Mouse (Mus musculus): ENCODE results near the gene Trim68.
"Not testable (repeated sequence)": the region's sequence is repeated elsewhere in the genome, so short reads cannot be mapped to it uniquely, and the experiment has no call there.

The Trim68 gene

DNA sequence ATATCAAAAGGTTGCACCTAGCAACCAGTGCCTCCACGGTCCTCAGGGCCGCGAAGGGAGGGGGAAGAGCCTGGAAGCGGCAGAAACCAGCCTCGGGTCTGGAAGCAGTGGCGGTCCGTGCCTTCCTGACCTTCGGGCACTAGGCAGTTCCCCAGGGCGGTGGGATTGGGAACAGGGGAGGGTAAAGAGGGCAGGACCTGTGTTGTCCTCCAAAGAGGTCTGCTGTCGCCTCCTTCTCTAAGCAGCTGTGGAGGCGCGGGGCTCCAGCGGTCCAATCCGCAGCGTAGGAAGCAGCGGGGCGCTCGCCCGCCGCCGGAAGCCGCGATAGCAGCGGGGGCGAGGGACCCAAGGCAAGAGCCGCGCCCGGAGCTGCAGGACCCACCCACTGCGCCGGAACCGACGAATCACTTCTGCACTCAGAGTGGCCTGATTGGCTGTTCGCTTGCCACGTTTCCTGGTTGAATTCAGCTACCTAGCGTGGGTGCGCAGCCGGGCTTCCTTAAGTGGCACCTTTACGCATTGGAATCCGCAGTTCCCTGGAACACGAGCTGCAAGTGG, at the start of gene Trim68:
TSS of gene Trim68 (minus strand) at position 384 of the 558 bp plus-strand sequence.
- peak; percentile 80 to 88 for DNase-seq (ENCODE audit: low spot score in 2 of 2)

DNA sequence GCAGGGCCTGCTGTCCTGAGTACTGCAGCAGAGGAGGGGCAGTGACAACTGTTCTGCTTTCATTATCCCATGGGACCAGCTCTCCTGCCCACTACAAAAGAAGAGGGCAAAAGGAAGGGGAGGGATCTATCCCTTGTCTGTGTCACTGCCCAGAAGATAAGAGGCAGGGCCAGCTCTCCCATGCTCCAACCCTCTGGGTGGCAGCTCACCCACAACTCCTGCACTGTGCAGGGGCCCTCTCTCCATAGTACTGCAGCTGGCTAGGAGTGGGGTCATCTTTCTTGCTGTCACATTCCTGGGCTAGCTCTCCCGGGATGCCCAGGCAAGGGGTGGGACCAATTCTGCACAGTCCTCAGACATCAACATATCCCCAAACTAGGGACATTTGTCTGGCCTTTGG, 46.7 kb upstream of the Trim68 start:
- no peak for DNase-seq (ENCODE audit: low spot score in 2 of 2)

DNA sequence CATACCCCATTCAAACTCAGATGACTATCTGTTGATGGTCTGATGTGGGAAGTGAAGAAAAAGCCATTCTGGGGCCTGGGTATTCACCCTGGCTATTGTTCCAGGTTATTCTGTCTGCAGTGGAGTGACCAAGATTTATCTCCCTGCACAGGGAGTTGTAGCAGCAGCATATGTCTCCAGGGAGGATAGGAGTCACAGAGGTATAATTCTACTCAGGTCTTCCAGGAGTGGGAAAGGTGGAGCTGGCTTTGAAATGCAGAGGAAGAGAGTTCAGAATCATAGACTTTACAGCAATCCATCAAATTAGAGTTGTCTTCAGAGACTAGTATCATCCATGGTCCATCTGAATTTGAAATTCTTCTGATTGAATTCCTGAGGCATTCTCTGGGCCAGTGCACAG, 40.3 kb upstream of the Trim68 start, which contains the start of gene Olfr559:
TSS of gene Olfr559 (minus strand) at position 101 of the 400 bp plus-strand sequence.
- no peak for DNase-seq (ENCODE audit: low spot score in 2 of 2)

DNA sequence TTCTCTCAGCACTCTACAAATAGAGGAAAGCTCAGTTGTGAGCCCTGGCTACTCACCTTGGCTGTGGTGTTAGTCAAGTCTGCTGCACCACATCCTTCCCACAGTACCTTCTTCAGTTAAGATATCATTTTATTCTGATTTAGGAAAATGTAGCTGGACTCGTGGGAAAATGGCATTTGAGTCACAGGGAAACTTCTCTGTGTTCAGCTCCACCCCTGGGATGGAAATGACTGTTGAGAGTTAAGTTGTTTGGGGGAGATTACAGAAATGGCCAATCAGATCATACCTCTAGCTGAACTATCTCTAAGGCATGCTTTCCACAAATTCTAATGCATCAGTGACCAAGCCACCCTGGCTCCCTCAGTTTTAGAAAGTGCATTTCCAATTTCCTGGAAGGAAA, 31.8 kb upstream of the Trim68 start, which contains the start of gene Olfr33:
TSS of gene Olfr33 (minus strand) at position 101 of the 400 bp plus-strand sequence.
- no peak for DNase-seq (ENCODE audit: low spot score in 2 of 2)

DNA sequence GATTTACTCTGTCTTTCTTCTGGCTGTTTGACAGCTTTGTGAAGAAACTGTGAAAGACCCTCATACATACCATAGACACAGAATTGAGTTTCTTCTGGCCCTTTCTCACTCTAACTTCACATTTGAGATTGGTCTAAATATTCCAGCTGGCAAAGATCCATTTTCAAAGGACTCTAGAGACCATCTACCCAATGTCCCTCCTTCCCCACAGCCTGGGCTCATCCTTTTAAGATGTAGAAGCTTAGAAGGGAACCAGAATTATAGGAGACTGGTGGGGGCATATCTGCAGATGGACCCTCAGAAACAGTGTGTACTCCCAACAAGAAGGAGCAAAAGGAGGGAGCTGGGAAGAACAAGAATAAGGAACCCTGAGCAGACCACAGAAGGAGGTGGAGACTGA, 14.8 kb upstream of the Trim68 start, which contains the start of gene Olfr558:
TSS of gene Olfr558 (plus strand) at position 301 of the 400 bp plus-strand sequence.
- no peak for DNase-seq (ENCODE audit: low spot score in 2 of 2)

DNA sequence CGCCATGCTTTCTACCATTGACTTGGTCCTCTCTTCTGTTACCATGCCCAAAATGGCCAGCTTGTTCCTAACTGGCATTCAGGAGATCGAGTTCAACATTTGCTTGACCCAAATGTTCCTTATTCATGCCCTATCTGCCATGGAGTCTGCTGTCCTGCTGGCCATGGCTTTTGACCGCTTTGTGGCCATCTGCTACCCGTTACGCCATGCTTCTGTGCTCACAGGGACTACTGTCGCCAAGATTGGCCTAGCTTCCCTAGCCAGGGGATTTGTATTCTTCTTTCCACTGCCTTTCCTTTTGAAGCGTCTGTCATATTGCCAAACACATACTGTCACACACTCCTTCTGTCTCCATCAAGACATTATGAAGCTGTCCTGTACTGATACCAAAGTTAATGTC, 11.3 kb upstream of the Trim68 start:
- no peak for DNase-seq (ENCODE audit: low spot score in 2 of 2)

DNA sequence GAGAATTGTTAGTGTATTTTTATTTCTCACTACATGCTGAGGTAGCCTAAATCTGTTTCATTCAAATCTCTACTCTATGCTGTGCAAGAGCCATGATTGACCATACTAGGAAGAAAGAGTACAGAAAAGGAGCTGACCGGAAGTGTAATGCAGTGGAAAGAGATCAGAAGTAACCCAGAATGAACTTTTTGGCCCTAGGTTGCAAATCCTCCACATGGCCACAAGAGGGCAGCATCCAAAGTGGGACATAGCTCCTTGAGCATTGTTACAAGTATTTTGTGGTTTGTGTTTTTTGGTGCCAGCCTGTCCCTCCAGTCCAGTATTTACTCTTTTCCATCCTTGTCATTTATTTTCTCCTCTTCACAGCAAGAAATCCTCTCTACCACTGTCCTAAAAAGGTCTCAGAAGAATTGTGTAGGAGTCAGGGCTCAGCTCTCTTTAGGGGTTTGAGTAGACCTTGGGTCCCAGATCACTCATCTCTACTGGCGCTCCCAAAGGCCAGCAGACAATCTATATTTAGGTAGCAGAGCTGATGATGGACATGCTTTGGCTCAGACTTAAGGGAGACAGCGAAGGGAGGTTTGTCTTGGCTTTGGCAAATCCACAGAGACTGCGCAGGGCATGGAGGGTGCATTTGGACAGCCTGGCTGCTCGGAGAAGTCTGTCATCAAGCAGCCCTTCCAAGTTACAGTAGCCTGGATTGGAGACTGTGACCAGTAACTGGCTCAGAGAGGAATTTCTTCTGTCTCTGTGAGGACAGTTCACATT, 8.4 kb upstream of the Trim68 start, which contains the start of gene Olfr557:
TSS of gene Olfr557 (plus strand) at position 553 of the 768 bp plus-strand sequence.
- DNase-seq (ENCODE audit: low spot score in 2 of 2), result peak in 1 of 2 experiments; percentile 62

DNA sequence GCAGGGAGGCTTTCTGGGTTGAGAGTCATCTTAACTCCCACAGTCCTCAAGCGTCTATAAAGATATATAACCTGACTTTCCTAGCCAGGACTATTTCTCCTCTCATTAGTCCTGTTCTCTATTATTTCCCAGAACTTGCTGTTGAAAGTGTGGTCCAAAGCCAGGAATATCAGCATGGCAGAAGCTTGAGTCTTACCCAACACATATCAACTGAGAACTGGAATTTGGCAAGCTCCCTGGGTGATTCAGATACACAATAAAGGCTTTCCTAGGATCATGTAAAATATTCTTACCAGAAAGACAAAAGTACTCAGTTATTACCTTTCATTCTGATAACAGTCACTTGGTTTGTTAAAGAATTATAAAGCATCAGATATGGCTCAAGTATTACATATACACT, 5.2 kb downstream of the Trim68 start:
- DNase-seq (ENCODE audit: low spot score in 2 of 2), result no peak

DNA sequence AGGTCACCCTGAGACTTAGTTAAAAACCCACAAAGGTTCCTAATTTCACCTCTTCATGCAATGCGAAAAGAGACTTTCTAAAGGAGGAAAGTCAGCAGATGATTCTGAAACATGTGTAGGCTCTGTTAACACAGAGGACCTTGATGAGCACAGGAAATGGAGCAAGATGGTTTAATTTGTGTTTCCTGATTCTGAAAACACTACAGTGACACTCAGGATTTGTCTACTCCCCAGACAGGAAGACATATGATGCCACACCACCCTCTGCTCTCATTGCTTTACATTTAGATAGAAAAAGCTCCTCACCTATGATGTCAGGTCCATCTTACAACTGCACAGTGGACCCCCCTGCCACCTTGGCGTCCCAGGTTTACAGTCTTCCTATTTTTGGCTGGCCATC, 10.9 kb downstream of the Trim68 start:
- DNase-seq (ENCODE audit: low spot score in 2 of 2), result peak in 1 of 2 experiments; percentile 40

DNA sequence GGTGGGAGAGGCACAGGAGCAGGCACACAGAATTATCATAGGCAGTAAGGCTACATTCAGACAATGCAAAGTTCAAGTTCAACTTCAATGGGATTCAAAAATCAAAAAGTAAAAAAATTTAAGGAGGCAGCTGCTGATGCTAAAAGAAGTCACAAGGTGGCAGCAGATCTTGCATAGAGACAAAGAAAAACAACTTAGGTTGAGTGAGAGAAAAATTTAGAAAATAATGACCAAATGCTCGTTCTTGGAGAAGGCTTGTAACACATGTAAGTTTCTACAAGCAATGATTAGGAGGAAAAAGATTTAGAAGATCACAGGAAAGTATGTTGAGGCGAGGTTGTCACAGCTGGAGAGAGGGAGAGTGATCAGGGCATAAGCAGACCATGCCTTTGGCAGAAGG, 21.7 kb downstream of the Trim68 start:
- DNase-seq (ENCODE audit: low spot score in 2 of 2), result no peak

DNA sequence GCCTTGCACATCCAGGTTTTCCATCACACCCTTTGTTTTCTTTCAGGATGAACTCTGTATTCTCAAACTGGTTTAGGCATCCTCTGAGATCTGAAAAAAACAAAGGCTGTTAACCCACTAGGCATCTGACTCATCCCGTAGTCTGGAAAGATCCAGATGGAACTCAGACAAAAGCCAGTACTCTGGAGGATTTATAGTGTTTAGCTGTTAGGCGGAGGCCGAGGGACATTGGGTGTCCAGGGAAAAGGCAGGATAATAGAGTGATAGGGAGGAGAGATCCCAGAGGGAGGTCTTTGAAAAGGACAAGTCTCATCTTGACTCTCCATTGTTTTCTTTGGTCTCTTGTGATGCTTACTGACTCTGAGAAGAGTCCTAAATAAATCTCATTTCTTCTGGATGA, 22.5 kb downstream of the Trim68 start, which contains the start of gene Olfr556:
TSS of gene Olfr556 (plus strand) at position 301 of the 400 bp plus-strand sequence.
- no peak for DNase-seq (ENCODE audit: low spot score in 2 of 2)

DNA sequence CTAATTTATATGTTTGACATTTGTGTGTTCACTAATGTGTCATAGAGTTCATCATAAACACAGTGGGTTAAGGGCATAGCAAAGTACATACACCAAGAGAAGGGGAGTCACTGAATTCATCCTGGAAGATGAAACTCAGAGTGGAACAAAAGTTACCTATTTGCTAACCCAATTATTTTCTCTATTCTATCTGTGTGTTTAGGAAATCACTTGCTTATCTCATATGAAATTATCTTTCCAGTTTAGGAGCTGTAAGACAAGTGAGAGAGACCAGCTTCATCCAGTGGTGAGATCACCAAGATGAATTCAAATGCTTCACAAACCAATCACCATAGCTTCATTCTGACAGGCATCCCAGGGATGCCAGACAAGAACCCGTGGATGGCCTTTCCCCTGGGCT, 28.6 kb downstream of the Trim68 start, which contains the start of gene Olfr555:
TSS of gene Olfr555 (plus strand) at position 301 of the 400 bp plus-strand sequence.
- DNase-seq (ENCODE audit: low spot score in 2 of 2), result no peak

DNA sequence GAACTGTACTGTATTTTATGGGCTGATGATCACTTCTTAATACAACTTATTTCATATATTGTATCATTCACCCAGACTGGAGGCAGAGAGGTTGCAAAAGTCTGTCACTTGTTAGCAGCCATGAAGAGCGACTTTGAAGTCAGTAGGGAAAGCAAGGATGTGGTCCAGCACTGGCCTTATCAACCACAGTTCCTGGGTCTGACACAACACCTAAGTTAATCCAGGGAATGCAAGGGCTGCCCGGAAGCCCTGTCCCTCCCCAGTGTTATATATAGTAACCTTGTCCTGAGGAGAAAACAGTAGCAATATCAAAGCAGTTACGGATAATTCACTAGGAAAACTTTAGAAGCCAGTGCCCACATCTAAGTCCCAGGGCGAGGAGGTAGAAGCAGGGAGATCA, 42.2 kb downstream of the Trim68 start:
- not testable (repeated sequence) for DNase-seq (ENCODE audit: low spot score in 2 of 2)

DNA sequence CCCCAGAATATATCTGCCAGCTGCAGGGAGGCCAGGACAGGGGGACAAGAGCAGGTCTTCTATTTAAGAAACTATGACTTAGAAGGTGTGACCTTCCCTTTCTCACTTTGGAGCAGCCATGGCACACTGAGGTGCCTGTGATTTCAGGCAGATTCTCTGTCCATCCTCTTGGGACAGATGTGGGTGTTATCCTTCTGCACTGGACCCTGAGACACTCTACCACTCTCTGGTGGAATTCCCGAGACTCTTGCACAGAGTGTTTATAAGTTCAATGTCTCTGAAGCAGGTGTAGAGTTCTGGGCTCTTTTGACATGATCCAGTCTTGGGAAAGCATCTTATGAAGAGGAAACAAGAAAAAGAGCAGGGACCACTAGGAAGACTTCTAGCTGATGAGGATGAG, 49.0 kb downstream of the Trim68 start, which contains the start of gene Olfr554:
TSS of gene Olfr554 (plus strand) at position 301 of the 400 bp plus-strand sequence.
- DNase-seq (ENCODE audit: low spot score in 2 of 2), result no peak

DNA sequence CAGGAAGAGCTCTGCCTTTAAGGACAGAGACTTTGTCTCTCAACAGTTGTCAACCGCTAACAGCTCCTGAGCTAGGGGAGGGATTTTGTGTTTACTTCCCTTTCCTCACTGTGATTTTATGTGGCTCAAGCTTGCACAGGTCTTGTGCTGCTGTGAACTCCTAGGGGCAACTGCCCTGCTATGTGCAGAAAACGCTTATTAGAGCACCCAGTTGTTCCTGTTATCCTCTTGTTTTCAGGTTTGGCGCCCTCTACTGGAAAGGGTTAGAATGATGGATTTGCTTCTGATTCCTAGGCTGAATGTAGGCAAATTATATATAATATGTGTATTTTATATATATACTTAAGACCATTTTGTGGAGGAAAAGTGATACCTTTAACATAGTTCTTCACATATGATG, 50.5 kb downstream of the Trim68 start:
- peak; percentile 22 to 72 for DNase-seq (ENCODE audit: low spot score in 2 of 2)

Measured in spleen, postnatal 4 days (tissue).